ENCODE assay signal across 25 mouse cellular contexts in genomic region chr2:51610897-51611296, GRCm38 (mm10). TPM values are rescaled to one million over a fixed set of nuclear protein-coding genes. Genes with fewer than 3 reads are reported as not detected.
DNase-seq lines count a peak whose midpoint lies in the region; ATAC-seq lines count a peak whose summit lies in the region.
"Had no signal": no experiment of that assay in that cellular context is flagged by ENCODE, and none has a peak within 500 bp of the region (broad histone marks: within the 10 kb centered on the region; RNA-seq: fewer than 3 reads in every experiment).

No protein-coding gene starts in this region.

- H3K9me3 ChIP-seq in forebrain, embryonic 11.5 days (ENCODE audit: control insufficient read depth, low read length), result no peaks in the 10 kb centered on the region
- no peaks in the 10 kb centered on the region for H3K9me3 ChIP-seq in forebrain, embryonic 10.5 days
- no peaks in the 10 kb centered on the region for H3K9me3 ChIP-seq in forebrain, embryonic 13.5 days (replicated peaks)
- H3K9me3 ChIP-seq in hindbrain, embryonic 15.5 days, result no peaks in the 10 kb centered on the region
- no peaks in the 10 kb centered on the region for H3K9me3 ChIP-seq in midbrain, embryonic 15.5 days
- H3K9me3 ChIP-seq: embryonic facial prominence, embryonic 13.5 days; heart, embryonic 12.5 days; limb, embryonic 12.5 days; liver, embryonic 13.5 days; lung, embryonic 15.5 days had no signal

- no peak overlapping the region for H3K4me3 ChIP-seq in forebrain, embryonic 11.5 days (ENCODE audit: low read depth, low read length)
- H3K4me3 ChIP-seq in forebrain, embryonic 10.5 days, result no peak overlapping the region
- H3K4me3 ChIP-seq in forebrain, embryonic 13.5 days, result no peak overlapping the region
- no peak overlapping the region for H3K4me3 ChIP-seq in hindbrain, embryonic 15.5 days
- no peak overlapping the region for H3K4me3 ChIP-seq in midbrain, embryonic 15.5 days
- H3K4me3 ChIP-seq: embryonic facial prominence, embryonic 13.5 days; heart, embryonic 12.5 days; limb, embryonic 12.5 days; liver, embryonic 13.5 days; lung, embryonic 15.5 days had no signal

- WGBS in forebrain, embryonic 11.5 days, result 19% methylated on average over 2 of the region's 2 CpGs
- 45% methylated on average over 2 of the region's 2 CpGs for WGBS in forebrain, embryonic 10.5 days
- WGBS in forebrain, embryonic 13.5 days, result 18% methylated on average over 2 of the region's 2 CpGs
- WGBS in hindbrain, embryonic 15.5 days, result 20% methylated on average over 2 of the region's 2 CpGs
- WGBS in midbrain, embryonic 15.5 days, result 11% methylated on average over 2 of the region's 2 CpGs

- no peak for DNase-seq in forebrain, embryonic 11.5 days (ENCODE audit: low spot score)
- DNase-seq in forebrain, embryonic 10.5 days (ENCODE audit: extremely low spot score, low spot score), result no peak
- no peak for DNase-seq in Muller cell, postnatal 12 days (ENCODE audit: inconsistent ontology term)
- DNase-seq in kidney, adult 9 months, result no peak
- DNase-seq: adrenal gland, postnatal 10 days; cerebellum, adult 2 months; kidney, postnatal 10 days; liver, embryonic 13.5 days had no signal

- H3K27ac ChIP-seq in forebrain, embryonic 11.5 days (ENCODE audit: low read depth, low read length), result 0 out of 2 replicates have a peak overlapping the region, but pooled peaks have one; percentile 20
- H3K27ac ChIP-seq in forebrain, embryonic 10.5 days, result no peak overlapping the region
- H3K27ac ChIP-seq in forebrain, embryonic 13.5 days, result peak overlapping the region; percentile 61
- no peak overlapping the region for H3K27ac ChIP-seq in hindbrain, embryonic 15.5 days (replicated peaks)
- H3K27ac ChIP-seq in midbrain, embryonic 15.5 days, result peak overlapping the region; percentile 40
- H3K27ac ChIP-seq: embryonic facial prominence, embryonic 13.5 days; limb, embryonic 12.5 days; liver, embryonic 13.5 days; lung, embryonic 15.5 days; macrophage had no signal

- H3K4me1 ChIP-seq in forebrain, embryonic 11.5 days (replicated peaks; ENCODE audit: control insufficient read depth, insufficient read depth, low read length), result peaks cover 2% of the 10 kb centered on the region; the same call in 1 of the 2 replicates
- peaks cover 15% of the 10 kb centered on the region for H3K4me1 ChIP-seq in forebrain, embryonic 10.5 days
- H3K4me1 ChIP-seq in forebrain, embryonic 13.5 days, result peaks cover 20% of the 10 kb centered on the region
- peaks cover 13% of the 10 kb centered on the region for H3K4me1 ChIP-seq in hindbrain, embryonic 15.5 days (replicated peaks)
- H3K4me1 ChIP-seq in midbrain, embryonic 15.5 days, result peaks cover 20% of the 10 kb centered on the region
- H3K4me1 ChIP-seq: heart, embryonic 12.5 days; liver, embryonic 13.5 days; lung, embryonic 15.5 days had no signal

- H3K4me2 ChIP-seq in forebrain, embryonic 11.5 days (ENCODE audit: low read depth, low read length, severe bottlenecking), result no peak overlapping the region
- peak overlapping the region; percentile 12; the same call in 1 of the 2 replicates for H3K4me2 ChIP-seq in forebrain, embryonic 13.5 days
- H3K4me2 ChIP-seq in hindbrain, embryonic 15.5 days, result peak overlapping the region; percentile 54
- H3K4me2 ChIP-seq in midbrain, embryonic 15.5 days, result peak overlapping the region; percentile 44
- H3K4me2 ChIP-seq: heart, embryonic 12.5 days; limb, embryonic 12.5 days; liver, embryonic 13.5 days; lung, embryonic 15.5 days had no signal

- H3K27me3 ChIP-seq in forebrain, embryonic 11.5 days (ENCODE audit: control insufficient read depth, insufficient read depth, low read length), result no peaks in the 10 kb centered on the region
- no peaks in the 10 kb centered on the region for H3K27me3 ChIP-seq in forebrain, embryonic 10.5 days (ENCODE audit: poor library complexity, severe bottlenecking)
- no peaks in the 10 kb centered on the region for H3K27me3 ChIP-seq in forebrain, embryonic 13.5 days
- H3K27me3 ChIP-seq in hindbrain, embryonic 15.5 days, result no peaks in the 10 kb centered on the region
- H3K27me3 ChIP-seq in midbrain, embryonic 15.5 days (replicated peaks), result no peaks in the 10 kb centered on the region
- H3K27me3 ChIP-seq: CH12.LX; embryonic facial prominence, embryonic 13.5 days; heart, embryonic 12.5 days; limb, embryonic 12.5 days; liver, embryonic 13.5 days; lung, embryonic 15.5 days had no signal

- no peaks in the 10 kb centered on the region for H3K36me3 ChIP-seq in forebrain, embryonic 11.5 days (ENCODE audit: control insufficient read depth, insufficient read depth, low read length)
- H3K36me3 ChIP-seq in forebrain, embryonic 10.5 days (replicated peaks), result no peaks in the 10 kb centered on the region
- no peaks in the 10 kb centered on the region for H3K36me3 ChIP-seq in forebrain, embryonic 13.5 days (ENCODE audit: poor library complexity, severe bottlenecking)
- no peaks in the 10 kb centered on the region for H3K36me3 ChIP-seq in hindbrain, embryonic 15.5 days
- H3K36me3 ChIP-seq in midbrain, embryonic 15.5 days (replicated peaks), result no peaks in the 10 kb centered on the region
- H3K36me3 ChIP-seq: embryonic facial prominence, embryonic 13.5 days; heart, embryonic 12.5 days; limb, embryonic 12.5 days; liver, embryonic 13.5 days; lung, embryonic 15.5 days had no signal

- peak; percentile 58; the same call in 1 of the 2 replicates for ATAC-seq in forebrain, embryonic 11.5 days (replicated peaks; ENCODE audit: low FRiP score)
- peak; percentile 75; the same call in 1 of the 2 replicates for ATAC-seq in forebrain, embryonic 13.5 days
- ATAC-seq in hindbrain, embryonic 15.5 days (ENCODE audit: low FRiP score, low read depth), result no peak
- ATAC-seq in midbrain, embryonic 15.5 days (replicated peaks), result peak; percentile 77
- no peak for ATAC-seq in granulocyte monocyte progenitor cell, adult 5-6 weeks (replicated peaks; ENCODE audit: poor library complexity, severe bottlenecking)
- ATAC-seq: intestine, embryonic 16.5 days had no signal

- H3K9ac ChIP-seq in forebrain, embryonic 11.5 days (ENCODE audit: low read length), result no peak overlapping the region
- H3K9ac ChIP-seq in forebrain, embryonic 13.5 days, result no peak overlapping the region
- no peak overlapping the region for H3K9ac ChIP-seq in hindbrain, embryonic 15.5 days
- H3K9ac ChIP-seq in midbrain, embryonic 15.5 days, result no peak overlapping the region
- H3K9ac ChIP-seq: embryonic facial prominence, embryonic 13.5 days; heart, embryonic 12.5 days; limb, embryonic 12.5 days; liver, embryonic 13.5 days; lung, embryonic 15.5 days had no signal

RNA-seq across cellular contexts. Expression of gene Tas2r134, which starts 16.4 kb away (rescaled TPM):
- polyA plus RNA-seq in forebrain, embryonic 11.5 days (2014; fragmentation: Nextera tagmentation; extraction: Ambion mirVana), result not detected in 2 replicates
- not detected in 2 replicates for polyA plus RNA-seq in forebrain, embryonic 10.5 days (2016; fragmentation: Nextera tagmentation; extraction: Ambion mirVana)
- not detected in 2 replicates for polyA plus RNA-seq in forebrain, embryonic 13.5 days (2015; fragmentation: Nextera tagmentation; extraction: Ambion mirVana)
- not detected in 2 replicates for polyA plus RNA-seq in hindbrain, embryonic 15.5 days (2015; fragmentation: Nextera tagmentation; extraction: Ambion mirVana)
- polyA plus RNA-seq in midbrain, embryonic 15.5 days (2015; fragmentation: Nextera tagmentation; extraction: Ambion mirVana), result not detected in 2 replicates
- not detected in 2 replicates for total RNA-seq in granulocyte monocyte progenitor cell, adult 5-6 weeks (2014; fragmentation: Nextera tagmentation)
- not detected in 2 replicates for total RNA-seq in granulocyte monocyte progenitor cell, adult 5-6 weeks (2017)
- total RNA-seq: adrenal gland, postnatal 10 days; CH12.LX; gastrocnemius, adult 8-10 months; heart, postnatal 25 days; layer of hippocampus, adult 8-10 months; left cerebral cortex, adult 8-10 months; monocyte, adult 5-6 weeks had no signal
- polyA plus RNA-seq: cerebellum, adult 2 months; embryonic facial prominence, embryonic 13.5 days; heart, embryonic 12.5 days; intestine, embryonic 16.5 days; limb, embryonic 12.5 days; liver, embryonic 13.5 days; lung, embryonic 15.5 days; macrophage; stomach, embryonic 16.5 days had no signal

Comparison
In these comparisons a context has a peak if more than half of its experiments do, and no peak if none do; other contexts are left out.
1. H3K27ac ChIP-seq: peak in forebrain, embryonic 11.5 days (single experiment), forebrain, embryonic 13.5 days (single experiment) and midbrain, embryonic 15.5 days (single experiment); none in forebrain, embryonic 10.5 days (single experiment) and hindbrain, embryonic 15.5 days (single experiment).
2. ATAC-seq: peak in forebrain, embryonic 11.5 days (single experiment), forebrain, embryonic 13.5 days (single experiment) and midbrain, embryonic 15.5 days (single experiment); none in hindbrain, embryonic 15.5 days (single experiment) and granulocyte monocyte progenitor cell, adult 5-6 weeks (single experiment).